Mouse (Mus musculus) cerebellum, postnatal 25 days (tissue): ENCODE measurements around the gene Aldh3b2.
"Not testable (repeated sequence)": the region's sequence is repeated elsewhere in the genome, so short reads cannot be mapped to it uniquely, and the experiment has no call there.

Experiments used
- DNase-seq, 2 experiments: peaks; one replicate each; pipeline ENCODE4 v3.0.0; 2021; ENCODE audit warnings: mixed read lengths in 2 of 2

Gene Aldh3b2

GRCm38 (mm10) chr19:3948546-3948945, 23.6 kb upstream of the Aldh3b2 start:
- no peak for DNase-seq

- no peak for DNase-seq
These were observed 21.8 kb upstream of the Aldh3b2 start for GRCm38 (mm10) chr19:3950331-3950730.

GRCm38 (mm10) chr19:3951461-3951860, 20.7 kb upstream of the Aldh3b2 start:
- DNase-seq = no peak

GRCm38 (mm10) chr19:3952099-3952498, 20.0 kb upstream of the Aldh3b2 start:
- DNase-seq = no peak

GRCm38 (mm10) chr19:3955033-3955432, 17.1 kb upstream of the Aldh3b2 start:
- DNase-seq = no peak

GRCm38 (mm10) chr19:3955804-3956203, 16.3 kb upstream of the Aldh3b2 start:
- DNase-seq = peak; percentile 39 to 43

GRCm38 (mm10) chr19:3957296-3958036, 14.7 kb upstream of the Aldh3b2 start:
- not testable (repeated sequence) for DNase-seq

- DNase-seq = no peak
These were observed 13.7 kb upstream of the Aldh3b2 start, which contains the start of gene Aldh3b3 for GRCm38 (mm10) chr19:3958470-3958869. Gene Aldh3b3, plus strand, starts transcription at chr19:3958645.

GRCm38 (mm10) chr19:3959030-3959429, 13.1 kb upstream of the Aldh3b2 start:
- no peak for DNase-seq

GRCm38 (mm10) chr19:3960211-3960610, 11.9 kb upstream of the Aldh3b2 start:
- no peak for DNase-seq

GRCm38 (mm10) chr19:3961805-3962204, 10.3 kb upstream of the Aldh3b2 start:
- not testable (repeated sequence) for DNase-seq

- no peak for DNase-seq
These were observed 9.7 kb upstream of the Aldh3b2 start for GRCm38 (mm10) chr19:3962469-3962868.

- DNase-seq = no peak
These were observed 8.1 kb upstream of the Aldh3b2 start for GRCm38 (mm10) chr19:3964030-3964429.

- no peak for DNase-seq
These were observed 5.6 kb upstream of the Aldh3b2 start for GRCm38 (mm10) chr19:3966330-3967075.

GRCm38 (mm10) chr19:3967258-3967657, 4.9 kb upstream of the Aldh3b2 start:
- no peak for DNase-seq

- not testable (repeated sequence) for DNase-seq
These were observed 2.5 kb downstream of the Aldh3b2 start for GRCm38 (mm10) chr19:3974608-3975007.

GRCm38 (mm10) chr19:3975866-3976265, 3.7 kb downstream of the Aldh3b2 start:
- DNase-seq = no peak

GRCm38 (mm10) chr19:3980309-3980708, 8.2 kb downstream of the Aldh3b2 start:
- peak; percentile 73 to 86 for DNase-seq

GRCm38 (mm10) chr19:3980917-3981316, 8.8 kb downstream of the Aldh3b2 start:
- no peak for DNase-seq

- no peak for DNase-seq
These were observed 11.5 kb downstream of the Aldh3b2 start for GRCm38 (mm10) chr19:3983527-3984200.

- no peak for DNase-seq
These were observed 13.1 kb downstream of the Aldh3b2 start for GRCm38 (mm10) chr19:3985261-3985681.

- DNase-seq = peak in 1 of 2 experiments; percentile 56
These were observed 14.2 kb downstream of the Aldh3b2 start, which contains the start of gene Acy3 for GRCm38 (mm10) chr19:3986334-3986733. Gene Acy3, plus strand, starts transcription at chr19:3986570.

- no peak for DNase-seq
These were observed 15.9 kb downstream of the Aldh3b2 start for GRCm38 (mm10) chr19:3988066-3988465.
